ENCODE assay signal across 14 mouse cellular contexts in the genomic region with DNA sequence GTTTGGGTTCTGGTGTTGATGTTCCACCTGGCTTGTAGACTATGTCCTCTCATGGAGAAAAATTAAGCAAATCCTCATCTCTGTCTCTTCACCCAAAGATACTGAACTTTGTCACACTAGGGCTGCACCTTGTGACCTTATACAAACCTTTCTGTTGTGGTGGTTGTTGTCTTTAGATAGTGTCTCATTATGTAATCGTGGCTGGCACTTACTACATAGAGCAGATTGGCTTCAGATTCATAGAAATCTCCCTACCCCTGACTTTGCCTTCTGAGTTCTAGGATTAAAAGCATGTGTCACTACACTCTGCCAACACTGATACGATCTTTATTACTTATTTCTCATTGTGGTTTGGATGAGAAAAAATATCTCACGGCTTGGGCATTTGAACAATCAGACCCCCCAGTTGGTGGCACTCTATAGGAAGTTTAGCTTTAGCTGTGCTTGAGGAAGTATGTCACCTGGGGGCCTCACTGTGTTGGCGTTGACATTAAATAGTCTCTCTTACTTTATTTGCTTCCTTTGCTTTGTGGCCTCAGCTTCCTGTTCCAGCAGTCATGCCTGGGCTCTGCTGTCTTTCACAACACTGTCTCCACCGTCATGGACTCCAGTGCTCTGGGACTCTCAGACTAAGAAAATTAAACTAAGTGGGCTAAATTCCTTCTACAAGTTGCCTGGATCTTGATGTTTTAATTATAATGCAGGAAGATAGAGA.
A peak's percentile ranks its signal among the peaks of the same experiment; 100 is the strongest.
DNase-seq lines count a peak whose midpoint lies in the region; ATAC-seq lines count a peak whose summit lies in the region.
"Had no signal": no experiment of that assay in that cellular context is flagged by ENCODE, and none has a peak within 500 bp of the region (broad histone marks: within the 10 kb centered on the region; RNA-seq: fewer than 3 reads in every experiment).

No protein-coding gene starts in this region.

- no peaks in the 10 kb centered on the region for H3K9me3 ChIP-seq in midbrain, embryonic 11.5 days (ENCODE audit: control insufficient read depth, low read length)
- H3K9me3 ChIP-seq: lung, embryonic 15.5 days; midbrain, embryonic 15.5 days; stomach, embryonic 15.5 days had no signal

- ATAC-seq in inflammation-experienced regulatory T-cells, adult 6 months: peak; percentile 64
- ATAC-seq in monocyte, adult 5-6 weeks (replicated peaks; ENCODE audit: insufficient number of reproducible peaks, low FRiP score, low TSS enrichment, poor library complexity, severe bottlenecking): peak; percentile 74
- no peak for ATAC-seq in midbrain, embryonic 11.5 days (ENCODE audit: low FRiP score)
- ATAC-seq: midbrain, embryonic 15.5 days had no signal

- peak; percentile 35 for DNase-seq in layer of hippocampus, adult 9-11 months
- no peak for DNase-seq in layer of hippocampus, postnatal 36 days
- peak; percentile 11 for DNase-seq in NIH3T3 (ENCODE audit: low read depth)
- no peak for DNase-seq in gastrocnemius, adult 18-20 months (ENCODE audit: low spot score)
- no peak for DNase-seq in midbrain, embryonic 11.5 days (ENCODE audit: low spot score, missing footprints)
- DNase-seq: cerebellum, adult 11-12 months; right cerebral cortex, postnatal 4 days; thymus, postnatal 25 days had no signal

- H3K4me2 ChIP-seq in midbrain, embryonic 11.5 days: no peak overlapping the region
- H3K4me2 ChIP-seq: lung, embryonic 15.5 days; stomach, embryonic 15.5 days had no signal

- H3K27ac ChIP-seq in midbrain, embryonic 11.5 days (ENCODE audit: low read depth, low read length): no peak overlapping the region
- H3K27ac ChIP-seq: hindbrain, embryonic 14.5 days; lung, embryonic 15.5 days; midbrain, embryonic 15.5 days; stomach, embryonic 15.5 days had no signal

- no peak overlapping the region for H3K9ac ChIP-seq in midbrain, embryonic 11.5 days (ENCODE audit: low read length)
- H3K9ac ChIP-seq: hindbrain, embryonic 14.5 days; lung, embryonic 15.5 days; midbrain, embryonic 15.5 days; stomach, embryonic 15.5 days had no signal

- H3K4me3 ChIP-seq in midbrain, embryonic 11.5 days (ENCODE audit: low read depth, low read length): no peak overlapping the region
- H3K4me3 ChIP-seq: lung, embryonic 15.5 days; midbrain, embryonic 15.5 days; stomach, embryonic 15.5 days had no signal

- no peaks in the 10 kb centered on the region for H3K27me3 ChIP-seq in midbrain, embryonic 11.5 days (ENCODE audit: control insufficient read depth, insufficient read depth, low read length)
- H3K27me3 ChIP-seq: lung, embryonic 15.5 days; midbrain, embryonic 15.5 days; stomach, embryonic 15.5 days had no signal

- WGBS in midbrain, embryonic 11.5 days: 77% methylated on average over 5 of the region's 5 CpGs

- no peaks in the 10 kb centered on the region for H3K36me3 ChIP-seq in midbrain, embryonic 11.5 days (ENCODE audit: control insufficient read depth, insufficient read depth, low read length)
- H3K36me3 ChIP-seq: lung, embryonic 15.5 days; midbrain, embryonic 15.5 days; stomach, embryonic 15.5 days had no signal

- no peaks in the 10 kb centered on the region for H3K4me1 ChIP-seq in midbrain, embryonic 11.5 days (ENCODE audit: control insufficient read depth, insufficient read depth, low read length)

Comparison
In these comparisons a context has a peak if more than half of its experiments do, and no peak if none do; other contexts are left out.
1. DNase-seq: peak in layer of hippocampus, adult 9-11 months (single experiment) and NIH3T3 (single experiment); none in layer of hippocampus, postnatal 36 days (0 of 2), gastrocnemius, adult 18-20 months (single experiment) and midbrain, embryonic 11.5 days (single experiment).